Mouse (Mus musculus): ENCODE results near the gene Bub1. TPM values are rescaled to one million over a fixed set of nuclear protein-coding genes. Genes with fewer than 3 reads are reported as not detected.
A peak's percentile ranks its signal among the peaks of the same experiment; 100 is the strongest.

The Bub1 gene
- polyA plus RNA-seq, 1 experiment from 2014 or later: 45.3 TPM

DNA sequence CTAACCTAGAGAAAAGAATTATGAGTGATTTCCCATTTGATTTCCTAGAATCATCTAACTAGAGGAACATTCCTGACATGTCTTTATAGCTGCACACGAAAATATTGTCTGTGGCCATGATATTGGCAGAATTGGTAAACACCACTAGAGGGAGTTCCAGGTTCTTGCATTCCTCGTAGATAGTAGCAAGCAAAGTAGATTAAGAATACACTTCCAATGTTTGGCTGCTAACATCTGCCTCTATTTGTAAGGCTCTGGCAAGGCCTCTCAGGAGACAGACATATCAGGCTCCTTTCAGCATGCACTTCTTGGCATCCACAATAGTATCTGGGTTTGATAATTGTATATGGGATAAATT, 1.1 kb upstream of the Bub1 start:
- Histone ChIP-seq H3K9ac (no peak overlapping the region), H3K4me3 (no peak overlapping the region), H3K9me3 (no peaks in the 10 kb centered on the region), H3K36me3 (no peaks in the 10 kb centered on the region), H3K27ac (no peak overlapping the region), H3K27me3 (replicated peaks) (0 out of 2 replicates have a peak, but pooled peaks cover 5% of the 10 kb centered on the region), H3K4me1 (peaks cover 6% of the 10 kb centered on the region), H3K4me2 (replicated peaks) (no peak overlapping the region)
- ATAC-seq (ENCODE audit: low FRiP score, low read depth): no peak
- WGBS: 29% methylated on average over 2 of the region's 2 CpGs

DNA sequence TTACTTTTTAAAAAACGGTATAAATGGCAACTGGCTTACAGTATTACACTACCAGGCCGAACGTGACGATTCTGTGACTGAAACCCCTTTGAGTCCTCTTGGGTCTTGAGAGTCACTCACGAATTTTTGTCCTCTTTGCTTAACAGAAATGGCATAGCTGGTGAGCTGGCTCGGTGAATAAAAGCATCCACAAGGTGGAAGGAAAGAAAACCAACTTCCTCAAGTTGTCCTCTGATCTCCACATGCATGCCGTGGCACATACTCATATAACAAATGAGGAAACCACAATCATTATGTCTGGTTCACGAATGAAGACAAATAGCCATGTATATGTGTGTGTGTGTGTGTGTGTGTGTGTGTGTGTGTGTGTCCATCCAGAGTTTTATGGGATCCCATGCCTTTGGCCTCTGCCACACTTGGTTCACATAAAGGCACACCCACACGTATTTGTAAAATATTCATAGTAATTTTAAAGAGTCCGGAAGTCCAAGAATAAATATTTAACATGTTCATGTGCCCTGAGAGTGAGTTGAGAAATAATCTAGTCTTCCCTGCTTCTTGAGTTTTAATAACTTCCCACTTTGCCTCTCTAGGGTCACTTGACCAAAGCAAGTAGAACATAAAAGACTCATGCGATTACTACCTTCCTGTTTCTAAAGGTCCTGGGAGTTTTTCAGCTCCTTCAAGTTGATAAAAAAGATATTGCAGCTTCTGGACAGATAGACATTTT, 603 bp upstream of the Bub1 start:
- Histone ChIP-seq H3K4me2 (replicated peaks) (peak overlapping the region; percentile 77), H3K27me3 (replicated peaks) (0 out of 2 replicates have a peak, but pooled peaks cover 5% of the 10 kb centered on the region), H3K9me3 (no peaks in the 10 kb centered on the region), H3K4me1 (peaks cover 6% of the 10 kb centered on the region), H3K36me3 (no peaks in the 10 kb centered on the region; the same call in 1 of the 2 replicates), H3K27ac (no peak overlapping the region), H3K9ac (peak overlapping the region; percentile 40; the same call in 1 of the 2 replicates), H3K4me3 (peak overlapping the region; percentile 60)
- WGBS: 41% methylated on average over 11 of the region's 11 CpGs
- ATAC-seq (ENCODE audit: low FRiP score, low read depth): peak; percentile 72

DNA sequence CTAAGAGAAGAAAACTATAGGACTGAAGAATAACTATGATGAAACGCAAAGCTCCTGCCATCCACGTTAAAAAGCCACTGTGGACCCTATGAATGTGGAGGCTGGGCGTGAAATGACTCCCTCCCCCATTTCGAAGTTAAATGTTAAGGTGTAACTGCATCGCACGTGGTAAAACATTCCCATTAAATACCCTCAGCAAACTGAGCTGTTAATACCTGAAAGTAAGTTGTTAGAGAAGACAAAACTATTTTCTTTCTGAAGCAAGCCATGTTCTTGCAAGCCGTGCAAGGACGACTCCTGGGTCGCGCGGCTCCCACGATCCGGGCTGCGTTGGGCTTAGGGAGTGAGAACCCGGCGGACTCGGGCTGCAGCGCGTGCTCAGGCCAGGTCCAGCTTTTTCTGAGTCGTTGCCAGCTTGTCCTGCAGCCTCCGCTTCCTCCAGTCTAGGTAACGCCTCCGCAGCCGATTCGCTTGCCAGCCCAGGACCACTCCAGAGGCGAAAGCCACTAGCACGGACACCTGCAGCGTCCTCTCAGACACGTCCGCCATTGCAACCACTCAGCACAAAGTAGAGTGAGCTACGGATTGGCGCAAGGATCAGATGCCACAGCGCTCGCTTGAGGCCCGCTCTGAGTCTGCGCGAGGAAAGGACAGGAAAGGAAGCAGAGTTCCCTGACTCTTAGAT, 39.6 kb downstream of the Bub1 start, which contains the start of gene Mtln:
TSS of gene Mtln (minus strand) at position 570 of the 685 bp plus-strand sequence.
- Histone ChIP-seq H3K27ac (peak within 1 kb of the TSS; percentile 57; the same call in 1 of the 2 replicates), H3K4me1 (peaks cover 18% of the 10 kb centered on the region), H3K27me3 (replicated peaks) (no peaks in the 10 kb centered on the region), H3K36me3 (no peaks in the 10 kb centered on the region), H3K9ac (peak within 1 kb of the TSS; percentile 73), H3K4me3 (peak within 1 kb of the TSS; percentile 76), H3K9me3 (no peaks in the 10 kb centered on the region), H3K4me2 (replicated peaks) (peak within 1 kb of the TSS; percentile 61)
- peak; percentile 93 for ATAC-seq (ENCODE audit: low FRiP score, low read depth)
- WGBS: 2% methylated on average over 37 of the region's 37 CpGs

DNA sequence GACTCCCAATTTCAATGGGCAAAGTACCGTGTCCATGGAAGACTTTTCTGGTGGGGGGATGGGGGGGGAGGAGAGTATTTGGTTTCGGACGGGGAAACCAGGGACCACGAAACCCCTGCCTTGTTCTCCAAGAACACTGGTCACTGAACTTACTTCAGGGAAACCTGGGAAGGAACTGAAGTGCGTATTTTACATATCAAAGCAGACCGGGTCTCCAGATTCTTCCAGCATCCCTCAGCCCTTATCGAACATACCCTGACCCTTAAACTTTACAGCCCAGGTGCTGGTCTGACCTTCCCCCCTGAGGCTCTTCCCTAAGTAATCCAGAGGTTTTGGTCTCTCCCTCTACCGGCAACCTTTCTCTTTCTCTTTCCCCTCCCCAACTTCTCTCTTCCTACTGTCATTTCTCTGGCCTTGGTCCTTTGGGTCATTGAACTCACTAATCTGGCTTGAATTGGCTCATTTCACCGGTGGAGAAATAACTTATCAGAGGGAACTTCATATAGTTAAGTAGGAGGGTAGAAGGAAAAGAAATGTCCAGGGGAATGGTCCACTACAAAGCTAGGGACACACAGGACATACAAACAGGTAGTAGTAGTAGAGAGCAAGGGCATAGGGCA, 41.9 kb downstream of the Bub1 start:
- H3K4me1 ChIP-seq: peaks cover 18% of the 10 kb centered on the region
- no peak overlapping the region for H3K9ac ChIP-seq
- peak overlapping the region; percentile 65; the same call in 1 of the 2 replicates for H3K4me3 ChIP-seq
- 17% methylated on average over 9 of the region's 9 CpGs for WGBS
- no peaks in the 10 kb centered on the region for H3K36me3 ChIP-seq
- H3K9me3 ChIP-seq: no peaks in the 10 kb centered on the region
- H3K27ac ChIP-seq: no peak overlapping the region
- no peaks in the 10 kb centered on the region for H3K27me3 ChIP-seq (replicated peaks)
- no peak for ATAC-seq (ENCODE audit: low FRiP score, low read depth)
- peak overlapping the region; percentile 74 for H3K4me2 ChIP-seq (replicated peaks)

DNA sequence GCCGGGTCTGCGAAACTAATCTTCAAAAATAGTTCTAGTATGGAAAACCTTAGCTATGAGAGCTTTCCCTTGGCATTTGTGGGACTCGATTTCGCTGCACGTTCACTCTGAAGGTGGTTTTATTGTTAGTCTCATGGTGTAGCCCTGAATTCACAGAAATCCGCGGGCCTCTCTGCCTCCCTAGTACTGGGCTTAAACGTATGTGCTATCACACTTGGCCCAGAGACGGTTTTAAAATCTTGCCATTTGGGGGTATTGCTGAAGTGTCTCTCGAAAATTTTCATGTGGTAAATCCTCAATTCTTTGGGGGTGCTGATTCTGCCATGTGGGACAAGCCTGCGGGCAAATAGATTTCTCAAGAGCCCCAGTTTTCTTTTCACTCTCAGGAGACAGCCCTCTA, 42.5 kb downstream of the Bub1 start:
- no peak for ATAC-seq (ENCODE audit: low FRiP score, low read depth)
- 6% methylated on average over 11 of the region's 11 CpGs for WGBS
- Histone ChIP-seq H3K4me3 (peak overlapping the region; percentile 65), H3K9me3 (no peaks in the 10 kb centered on the region), H3K27ac (no peak overlapping the region), H3K9ac (peak overlapping the region; percentile 74), H3K27me3 (replicated peaks) (no peaks in the 10 kb centered on the region), H3K4me2 (replicated peaks) (peak overlapping the region; percentile 74), H3K4me1 (peaks cover 18% of the 10 kb centered on the region), H3K36me3 (no peaks in the 10 kb centered on the region)

DNA sequence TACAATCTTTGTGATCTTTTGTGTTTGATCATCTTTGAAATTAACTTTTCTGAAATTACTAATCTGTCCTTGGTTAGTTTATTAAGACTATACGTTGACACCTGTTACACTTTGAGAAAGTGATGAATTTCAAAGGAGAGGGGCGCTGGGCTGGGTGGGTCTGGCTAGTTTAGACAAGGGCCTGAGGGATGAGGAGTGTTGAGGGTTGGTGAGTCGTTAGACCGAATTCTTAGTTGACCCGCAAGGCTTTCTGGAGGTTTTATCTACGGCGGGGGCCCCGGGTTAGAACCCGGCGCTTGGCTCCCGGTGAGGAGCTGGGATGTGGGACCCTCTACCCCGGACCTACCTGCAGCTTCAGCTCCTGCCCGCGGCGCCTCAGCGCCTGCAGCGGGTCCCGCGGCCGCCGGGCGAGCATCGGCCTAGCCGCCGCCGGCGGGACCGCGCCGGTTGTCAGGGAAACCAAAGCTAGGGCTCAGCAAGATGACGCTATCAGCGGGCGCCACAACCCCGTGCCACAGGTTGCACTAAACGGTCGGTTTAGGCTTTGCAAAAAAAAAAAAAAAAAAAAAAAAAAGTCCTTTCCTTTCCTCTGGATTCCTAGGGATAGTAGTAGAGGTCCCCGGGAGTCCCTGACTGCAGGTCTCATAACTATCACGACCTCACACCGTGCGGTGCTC, 43.1 kb downstream of the Bub1 start, which contains the start of gene Nphp1:
TSS of gene Nphp1 (minus strand) at position 458 of the 677 bp plus-strand sequence.
- ATAC-seq (ENCODE audit: low FRiP score, low read depth): peak; percentile 70
- WGBS: under 1% methylated on average over 40 of the region's 40 CpGs
- H3K27me3 ChIP-seq (replicated peaks): no peaks in the 10 kb centered on the region
- H3K4me2 ChIP-seq (replicated peaks): peak within 1 kb of the TSS; percentile 74
- H3K4me3 ChIP-seq: peak within 1 kb of the TSS; percentile 65
- H3K4me1 ChIP-seq: peaks cover 18% of the 10 kb centered on the region
- peak within 1 kb of the TSS; percentile 74 for H3K9ac ChIP-seq
- no peaks in the 10 kb centered on the region for H3K36me3 ChIP-seq
- no peaks in the 10 kb centered on the region for H3K9me3 ChIP-seq
- no peak within 1 kb of the TSS for H3K27ac ChIP-seq

DNA sequence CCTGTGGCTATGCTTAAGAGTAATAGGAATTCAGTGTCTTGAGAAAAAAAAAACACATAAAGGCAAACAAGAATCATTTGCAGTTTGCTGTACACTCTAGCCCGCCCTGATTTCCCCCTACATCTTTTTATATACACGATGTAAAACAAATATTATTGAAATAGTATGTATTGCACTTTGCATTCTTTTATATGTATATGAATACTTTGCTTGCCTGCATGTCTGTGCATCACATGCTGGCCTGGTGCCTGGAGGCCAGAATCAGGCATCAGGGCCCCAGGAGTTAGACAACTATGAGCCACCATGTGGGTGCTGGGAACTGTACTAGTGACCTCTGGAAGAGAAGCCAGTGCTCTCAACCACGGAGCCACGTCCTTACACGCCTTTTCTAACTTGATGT, 44.4 kb downstream of the Bub1 start:
- no peaks in the 10 kb centered on the region for H3K27me3 ChIP-seq (replicated peaks)
- ATAC-seq (ENCODE audit: low FRiP score, low read depth): no peak
- no peak overlapping the region for H3K27ac ChIP-seq
- no peaks in the 10 kb centered on the region for H3K9me3 ChIP-seq
- 94% methylated on average over 5 of the region's 5 CpGs for WGBS
- H3K9ac ChIP-seq: no peak overlapping the region
- no peak overlapping the region for H3K4me2 ChIP-seq (replicated peaks)
- H3K4me1 ChIP-seq: peaks cover 18% of the 10 kb centered on the region
- no peaks in the 10 kb centered on the region for H3K36me3 ChIP-seq
- H3K4me3 ChIP-seq: no peak overlapping the region

DNA sequence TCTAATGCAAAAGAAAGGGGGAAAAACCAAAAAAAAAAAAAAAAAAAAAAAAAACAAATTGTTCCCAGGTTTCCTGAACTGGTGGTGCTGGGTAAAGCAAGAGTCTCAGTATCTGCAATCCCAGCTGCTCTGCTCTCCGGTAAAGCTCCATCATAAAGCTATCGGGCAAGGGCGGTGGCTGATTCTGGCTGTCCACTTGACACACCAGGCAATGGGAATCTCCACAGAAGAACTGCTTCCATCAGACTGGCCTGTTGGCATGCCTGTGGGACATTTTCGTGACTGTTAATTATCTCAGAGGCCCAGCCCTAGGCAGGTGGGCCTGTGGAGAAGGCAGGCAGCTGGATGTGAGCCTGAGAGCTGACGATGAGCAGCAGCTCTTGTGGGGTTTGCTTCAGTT, 53.2 kb downstream of the Bub1 start:
- 82% methylated on average over 5 of the region's 5 CpGs for WGBS
- no peak overlapping the region for H3K4me2 ChIP-seq (replicated peaks)
- no peaks in the 10 kb centered on the region for H3K27me3 ChIP-seq (replicated peaks)
- no peaks in the 10 kb centered on the region for H3K4me1 ChIP-seq
- no peaks in the 10 kb centered on the region for H3K9me3 ChIP-seq
- H3K4me3 ChIP-seq: no peak overlapping the region
- H3K9ac ChIP-seq: no peak overlapping the region
- no peak for ATAC-seq (ENCODE audit: low FRiP score, low read depth)
- H3K36me3 ChIP-seq: peaks cover 15% of the 10 kb centered on the region; the same call in 1 of the 2 replicates
- no peak overlapping the region for H3K27ac ChIP-seq

DNA sequence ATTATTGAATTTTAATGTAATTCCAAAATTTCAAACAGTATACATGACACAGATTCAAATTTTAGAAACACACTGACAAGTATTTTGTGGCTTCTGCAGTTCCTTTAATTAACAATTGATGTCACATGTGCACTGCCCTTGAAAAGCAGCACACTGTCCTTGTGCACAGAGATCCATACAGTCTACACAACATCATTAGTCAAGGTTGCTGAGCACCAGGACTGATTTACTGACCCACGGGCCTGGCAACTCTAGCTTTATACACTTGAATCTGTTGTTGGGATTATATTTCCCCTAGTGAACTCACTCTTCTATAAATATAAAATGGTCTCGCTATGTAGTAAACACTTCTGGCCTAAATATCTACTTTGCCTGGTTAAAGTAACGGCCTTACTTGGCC, 56.7 kb downstream of the Bub1 start:
- H3K36me3 ChIP-seq: peaks cover 29% of the 10 kb centered on the region
- H3K9me3 ChIP-seq: no peaks in the 10 kb centered on the region
- H3K4me2 ChIP-seq (replicated peaks): no peak overlapping the region
- H3K4me3 ChIP-seq: no peak overlapping the region
- no peaks in the 10 kb centered on the region for H3K27me3 ChIP-seq (replicated peaks)
- H3K9ac ChIP-seq: no peak overlapping the region
- 72% methylated on average over 3 of the region's 3 CpGs for WGBS
- no peak overlapping the region for H3K27ac ChIP-seq
- peak; percentile 88 for ATAC-seq (ENCODE audit: low FRiP score, low read depth)
- no peaks in the 10 kb centered on the region for H3K4me1 ChIP-seq

DNA sequence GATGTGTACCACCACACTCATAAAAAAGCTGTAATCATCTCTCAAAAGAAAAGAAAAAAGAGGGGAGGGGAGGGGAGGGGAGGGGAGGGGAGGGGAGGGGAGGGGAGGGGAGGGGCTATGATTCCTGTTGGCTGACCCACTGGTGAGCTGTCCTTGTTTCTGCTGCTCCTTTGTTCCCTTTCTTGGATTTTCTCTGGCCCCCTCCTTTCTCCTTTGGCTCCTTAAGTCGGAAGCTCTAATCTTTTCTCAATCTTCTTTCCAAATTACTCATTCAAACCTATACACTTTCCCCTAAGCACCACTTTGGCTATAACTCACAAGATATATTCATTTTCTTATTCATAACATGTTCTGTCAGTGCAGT, 57.1 kb downstream of the Bub1 start:
- H3K9ac ChIP-seq: no peak overlapping the region
- no peaks in the 10 kb centered on the region for H3K4me1 ChIP-seq
- peaks cover 32% of the 10 kb centered on the region for H3K36me3 ChIP-seq
- peak overlapping the region; percentile 57; the same call in 1 of the 2 replicates for H3K27ac ChIP-seq
- H3K27me3 ChIP-seq (replicated peaks): no peaks in the 10 kb centered on the region
- no peaks in the 10 kb centered on the region for H3K9me3 ChIP-seq
- no peak overlapping the region for H3K4me2 ChIP-seq (replicated peaks)
- peak; percentile 86 for ATAC-seq (ENCODE audit: low FRiP score, low read depth)
- H3K4me3 ChIP-seq: no peak overlapping the region
- WGBS: 21% methylated on average over 1 of the region's 1 CpGs

DNA sequence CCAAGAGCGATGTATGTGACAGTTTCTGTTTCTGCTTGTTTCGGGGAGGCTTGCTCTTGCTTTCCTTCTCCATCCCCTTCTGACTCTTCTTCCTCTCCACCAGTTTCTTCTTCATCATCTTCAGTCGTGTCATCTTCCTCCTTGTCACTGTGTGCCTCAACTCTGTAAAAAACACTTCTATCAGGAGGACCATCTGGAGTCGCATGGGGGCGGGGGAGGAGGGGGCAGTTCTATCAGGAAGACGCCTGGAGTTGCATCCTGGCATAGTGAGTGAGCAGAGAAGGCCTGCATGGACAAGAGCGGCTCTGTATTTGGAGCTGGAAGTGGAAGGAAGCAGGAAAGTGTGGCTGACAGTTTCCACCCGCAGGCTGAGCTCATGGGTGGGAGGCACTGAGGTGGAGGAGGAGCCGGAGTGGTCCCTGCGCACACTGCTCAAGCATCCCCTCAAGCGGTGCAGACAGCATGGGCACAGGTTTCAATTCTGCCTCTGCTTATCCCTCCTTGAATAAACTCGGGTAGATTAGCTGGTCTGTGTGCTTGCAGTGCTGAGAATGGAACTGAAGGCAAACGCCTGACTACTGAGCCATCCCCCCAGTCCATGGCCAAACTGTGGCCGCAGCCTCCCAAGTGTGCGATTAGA, 57.6 kb downstream of the Bub1 start:
- peaks cover 29% of the 10 kb centered on the region for H3K36me3 ChIP-seq
- 45% methylated on average over 15 of the region's 15 CpGs for WGBS
- no peak overlapping the region for H3K4me3 ChIP-seq
- peak; percentile 74 for ATAC-seq (ENCODE audit: low FRiP score, low read depth)
- no peaks in the 10 kb centered on the region for H3K27me3 ChIP-seq (replicated peaks)
- no peaks in the 10 kb centered on the region for H3K9me3 ChIP-seq
- H3K27ac ChIP-seq: peak overlapping the region; percentile 57
- peak overlapping the region; percentile 31 for H3K4me2 ChIP-seq (replicated peaks)
- no peak overlapping the region for H3K9ac ChIP-seq
- H3K4me1 ChIP-seq: no peaks in the 10 kb centered on the region
